Mouse (Mus musculus) heart, embryonic 11.5 days (tissue): ENCODE results near the gene Gabrb3. TPM values are rescaled to one million over a fixed set of nuclear protein-coding genes. Genes with fewer than 3 reads are reported as not detected.

Source experiments
- ATAC-seq: fragments of 200-750 bp; cut with Nextera tagmentation; replicated peaks from 2 replicates; pipeline ENCODE4 v1.8.0; 2017; ENCODE audit warnings: moderate library complexity; ENCODE audit not compliant: insufficient number of reproducible peaks, low FRiP score, low TSS enrichment
- H3K27ac ChIP-seq: fragments of 300-500 bp; sonication (generic); 2 replicates; pipeline ENCODE4 v1.5.1; 2014; ENCODE audit warnings: mild to moderate bottlenecking, low read depth, low read length
- H3K27me3 ChIP-seq: fragments of 300-500 bp; sonication (generic); 2 replicates; pipeline ENCODE4 v1.6.1; 2014; ENCODE audit warnings: mild to moderate bottlenecking, low read length, mixed read lengths; ENCODE audit not compliant: control insufficient read depth, insufficient read depth
- H3K36me3 ChIP-seq: fragments of 300-500 bp; sonication (generic); 2 replicates; pipeline ENCODE4 v1.6.1; 2014; ENCODE audit warnings: mild to moderate bottlenecking, low read length, moderate library complexity, mixed read lengths; ENCODE audit not compliant: control insufficient read depth, insufficient read depth
- H3K4me1 ChIP-seq: fragments of 300-500 bp; sonication (generic); 2 replicates; pipeline ENCODE4 v1.6.1; 2014; ENCODE audit warnings: low read length; ENCODE audit not compliant: control insufficient read depth, insufficient read depth
- H3K4me2 ChIP-seq: fragments of 300-500 bp; sonication (generic); 2 replicates; pipeline ENCODE4 v1.6.1; 2014; ENCODE audit warnings: mild to moderate bottlenecking, moderate library complexity
- H3K4me3 ChIP-seq: fragments of 300-500 bp; sonication (generic); 2 replicates; pipeline ENCODE4 v1.5.1; 2014; ENCODE audit warnings: low read depth, low read length
- H3K9ac ChIP-seq: fragments of 300-500 bp; sonication (generic); 2 replicates; pipeline ENCODE4 v1.6.1; 2014; ENCODE audit warnings: mild to moderate bottlenecking, low read depth, low read length, moderate library complexity
- H3K9me3 ChIP-seq: fragments of 300-500 bp; sonication (generic); replicated peaks from 2 replicates; pipeline ENCODE4 v1.6.1; 2016; ENCODE audit warnings: low read length; ENCODE audit not compliant: control insufficient read depth
- WGBS: fragments of 180-500 bp; shearing (Covaris S2); extraction: QIAGEN DNeasy Blood & Tissue Kit; methylation state at CpG from one replicate; pipeline ENCODE4 v1.1.7; 2014; ENCODE audit not compliant: insufficient replicate concordance; 5-methylcytosine and 5-hydroxymethylcytosine counted together
- polyA plus RNA-seq: library from polyadenylated mRNA; unstranded; fragments of >200 nt; fragmentation: Nextera tagmentation; extraction: Ambion mirVana; gene quantifications from 2 replicates; pipeline ENCODE4 v1.2.1, GENCODE M21; 2014

Gene Gabrb3
- polyA plus RNA-seq, 1 experiment from 2014 or later = 1.8 TPM

DNA sequence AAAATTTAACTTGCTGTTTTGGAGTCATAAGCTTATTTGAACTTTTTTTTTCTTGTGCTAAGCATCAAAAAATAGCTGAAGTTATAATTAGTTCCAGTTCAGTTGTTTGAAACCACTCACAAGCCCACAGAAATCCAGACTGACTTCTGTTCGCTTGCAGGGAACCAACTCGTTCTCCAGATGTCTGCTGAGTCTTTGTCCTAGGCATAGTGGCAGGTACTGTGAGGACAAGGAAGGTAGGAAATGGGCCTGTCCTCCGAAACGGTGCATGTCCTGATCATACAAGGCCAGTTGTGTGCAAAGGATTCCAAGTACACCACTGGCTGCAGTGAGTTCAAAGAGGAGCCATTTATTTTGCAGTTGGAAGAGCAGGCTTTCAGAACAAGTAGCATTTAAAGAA is 215.5 kb downstream of the Gabrb3 start:
- Histone ChIP-seq H3K36me3 (no peaks in the 10 kb centered on the region), H3K4me2 (no peak overlapping the region), H3K4me3 (no peak overlapping the region), H3K9ac (no peak overlapping the region), H3K27me3 (no peaks in the 10 kb centered on the region), H3K4me1 (no peaks in the 10 kb centered on the region), H3K9me3 (no peaks in the 10 kb centered on the region), H3K27ac (no peak overlapping the region)
- ATAC-seq = no peak
- 71% methylated on average over 4 of the region's 4 CpGs for WGBS

DNA sequence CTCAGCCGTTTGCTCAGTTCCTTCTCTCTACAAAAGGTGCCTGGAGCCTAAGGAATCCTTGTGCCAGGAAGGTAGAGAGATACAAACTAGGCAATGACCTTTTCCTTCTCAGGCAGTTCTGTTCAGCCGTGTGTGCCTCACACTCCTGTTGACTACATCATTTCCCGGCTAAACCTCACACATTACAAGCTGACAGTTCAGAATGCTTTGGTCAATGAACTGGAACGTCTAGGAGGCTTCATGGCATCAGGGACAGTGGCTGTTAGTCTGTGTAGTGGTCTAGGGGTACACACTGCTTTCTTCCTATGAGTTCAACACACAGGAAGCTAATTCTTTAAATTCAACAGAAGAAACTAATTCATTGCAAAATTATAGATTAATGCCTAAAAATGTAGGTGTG is 216.2 kb downstream of the Gabrb3 start:
- Histone ChIP-seq H3K9ac (no peak overlapping the region), H3K4me2 (no peak overlapping the region), H3K36me3 (no peaks in the 10 kb centered on the region), H3K9me3 (no peaks in the 10 kb centered on the region), H3K4me1 (no peaks in the 10 kb centered on the region), H3K27ac (no peak overlapping the region), H3K27me3 (no peaks in the 10 kb centered on the region), H3K4me3 (no peak overlapping the region)
- ATAC-seq = no peak
- WGBS = 52% methylated on average over 4 of the region's 4 CpGs

DNA sequence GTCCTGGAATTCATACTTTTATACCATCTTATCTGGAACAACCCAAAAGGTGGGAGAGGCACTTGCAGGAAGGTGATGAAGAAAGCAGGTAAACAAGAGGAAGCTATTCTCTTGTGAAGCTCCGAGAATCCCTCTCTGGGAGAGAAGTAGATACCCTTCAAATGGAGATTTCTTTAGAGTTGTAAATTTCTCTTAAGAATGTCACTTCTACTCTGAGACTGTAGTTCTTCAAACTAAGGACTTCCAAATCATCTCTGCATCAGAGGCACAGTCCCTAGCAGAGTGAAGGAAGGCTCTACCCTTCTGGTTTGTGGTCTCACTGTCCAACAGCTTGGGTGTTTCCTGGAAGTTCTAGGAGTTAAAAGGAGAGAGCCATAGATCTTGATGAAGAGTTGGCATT is 221.3 kb downstream of the Gabrb3 start:
- Histone ChIP-seq H3K36me3 (no peaks in the 10 kb centered on the region), H3K4me3 (no peak overlapping the region), H3K4me1 (no peaks in the 10 kb centered on the region), H3K27ac (no peak overlapping the region), H3K9me3 (no peaks in the 10 kb centered on the region), H3K27me3 (no peaks in the 10 kb centered on the region), H3K4me2 (no peak overlapping the region), H3K9ac (no peak overlapping the region)
- WGBS = 57% methylated on average over 1 of the region's 1 CpGs
- no peak for ATAC-seq

DNA sequence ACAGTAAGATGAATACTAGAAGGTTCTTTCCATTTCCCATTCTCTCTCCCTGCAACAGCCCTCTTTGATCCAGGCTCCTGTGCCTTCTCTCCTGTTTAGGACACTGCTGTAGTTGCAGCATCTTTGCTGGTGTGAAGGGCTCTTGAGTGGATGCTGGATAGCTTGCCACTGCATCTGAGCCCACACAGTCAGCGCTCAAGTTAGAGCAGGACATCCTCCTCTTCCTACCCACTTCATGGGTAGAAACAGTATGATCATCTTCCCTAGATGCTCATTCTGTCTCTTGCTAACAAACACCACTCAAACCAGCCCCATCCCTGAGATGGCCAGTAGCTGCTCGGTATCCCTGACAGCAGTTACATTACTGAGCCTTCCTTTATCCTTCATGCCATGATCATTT is 227.9 kb downstream of the Gabrb3 start:
- no peak overlapping the region for H3K27ac ChIP-seq
- H3K9me3 ChIP-seq = no peaks in the 10 kb centered on the region
- H3K4me3 ChIP-seq = no peak overlapping the region
- H3K27me3 ChIP-seq = no peaks in the 10 kb centered on the region
- H3K36me3 ChIP-seq = no peaks in the 10 kb centered on the region
- no peak for ATAC-seq
- H3K4me2 ChIP-seq = no peak overlapping the region
- 68% methylated on average over 2 of the region's 2 CpGs for WGBS
- no peak overlapping the region for H3K9ac ChIP-seq
- H3K4me1 ChIP-seq = no peaks in the 10 kb centered on the region

DNA sequence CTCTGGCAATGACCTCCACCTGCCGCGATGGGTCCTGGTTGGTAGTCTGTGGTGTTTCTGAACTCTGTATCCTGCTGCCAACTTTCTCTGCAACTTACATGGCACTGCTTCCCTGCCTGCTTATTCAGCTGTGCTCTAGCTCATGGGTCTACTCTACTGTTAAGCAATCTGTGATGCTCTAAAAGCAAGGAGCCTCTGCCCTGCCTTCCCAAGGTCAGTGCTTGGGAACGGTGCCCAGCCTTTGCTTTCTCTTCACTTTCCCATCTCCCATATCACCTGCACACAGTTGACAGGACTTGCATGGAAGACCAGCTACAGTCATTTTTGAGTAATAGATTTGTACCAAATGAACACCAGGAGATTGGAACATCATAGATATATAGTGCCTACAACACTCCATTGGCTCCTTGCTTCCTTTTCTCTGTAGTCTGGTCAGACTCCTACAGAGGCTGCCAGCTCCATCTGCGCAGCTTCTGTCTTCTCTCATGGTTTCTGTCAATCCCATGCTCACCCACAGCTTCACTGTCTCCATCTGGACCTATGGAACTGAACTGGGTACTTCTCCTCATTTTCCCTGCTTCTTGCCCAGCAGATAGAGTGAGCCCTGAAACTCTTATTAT is 228.8 kb downstream of the Gabrb3 start:
- Histone ChIP-seq H3K4me2 (no peak overlapping the region), H3K4me1 (no peaks in the 10 kb centered on the region), H3K9me3 (no peaks in the 10 kb centered on the region), H3K4me3 (no peak overlapping the region), H3K27ac (no peak overlapping the region), H3K27me3 (no peaks in the 10 kb centered on the region), H3K9ac (no peak overlapping the region), H3K36me3 (no peaks in the 10 kb centered on the region)
- WGBS = 85% methylated on average over 4 of the region's 4 CpGs
- ATAC-seq = no peak

DNA sequence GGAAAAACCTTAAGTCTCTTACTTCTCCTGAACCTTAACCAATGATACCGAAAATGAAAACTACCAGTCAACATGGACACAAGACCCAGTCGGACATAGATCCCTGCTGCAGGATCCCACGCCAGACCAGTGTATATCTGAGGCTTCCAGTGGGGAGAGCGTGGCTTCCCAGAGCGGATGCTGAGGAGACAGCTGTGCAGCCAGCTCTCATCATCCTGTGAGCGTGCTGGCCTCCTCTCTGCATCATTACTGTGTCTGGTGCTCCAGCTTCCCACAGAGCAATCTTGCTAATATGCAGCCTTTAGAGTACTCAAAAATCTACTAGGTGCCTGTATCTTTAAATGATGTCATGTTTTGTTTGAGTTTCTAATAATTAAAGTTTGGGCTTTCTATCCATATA is 257.9 kb downstream of the Gabrb3 start:
- WGBS = 85% methylated on average over 6 of the region's 6 CpGs
- Histone ChIP-seq H3K4me3 (no peak overlapping the region), H3K4me2 (no peak overlapping the region), H3K36me3 (no peaks in the 10 kb centered on the region), H3K27me3 (no peaks in the 10 kb centered on the region), H3K9ac (no peak overlapping the region), H3K9me3 (no peaks in the 10 kb centered on the region), H3K4me1 (no peaks in the 10 kb centered on the region), H3K27ac (no peak overlapping the region)
- no peak for ATAC-seq

DNA sequence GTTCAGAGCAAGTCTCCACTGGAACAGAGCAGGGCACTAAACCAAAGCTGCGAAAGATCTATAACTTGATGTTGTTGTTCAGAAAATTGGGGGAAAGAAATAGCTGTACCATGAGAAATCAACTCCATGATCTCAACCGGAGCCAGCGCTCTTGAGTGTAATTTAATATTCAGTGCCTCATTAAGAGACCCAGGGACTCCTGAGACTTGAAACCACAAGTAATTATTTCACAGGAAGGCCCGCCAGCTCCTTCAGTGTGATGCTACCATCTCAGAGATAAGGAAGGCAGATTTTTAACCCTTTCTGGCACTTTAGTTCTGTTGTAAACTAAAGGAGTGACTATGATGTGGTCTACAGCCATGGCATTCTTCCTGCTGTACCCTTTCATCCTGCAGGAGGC is 270.3 kb downstream of the Gabrb3 start:
- WGBS = 72% methylated on average over 4 of the region's 4 CpGs

DNA sequence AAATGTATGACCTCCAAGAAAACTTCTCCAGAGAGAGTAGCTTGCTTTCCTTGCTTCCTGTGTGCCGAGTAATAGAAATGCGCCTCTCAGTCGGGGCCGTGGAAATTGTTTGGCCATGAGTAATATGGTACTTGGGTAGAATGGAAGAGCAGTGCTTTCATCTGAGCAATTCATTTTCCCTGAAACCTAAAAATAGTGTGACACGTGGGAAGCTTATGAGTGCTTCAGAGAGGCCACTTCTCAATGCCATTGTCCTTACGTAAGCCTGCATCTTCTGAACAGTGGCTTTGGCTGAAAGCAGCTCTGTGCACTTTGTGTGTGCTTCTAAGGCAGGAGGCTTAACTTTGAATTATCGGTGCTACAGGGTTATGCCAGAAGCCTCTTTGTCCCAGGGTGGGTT is 280.9 kb downstream of the Gabrb3 start:
- Histone ChIP-seq H3K4me2 (no peak overlapping the region), H3K9ac (no peak overlapping the region), H3K36me3 (no peaks in the 10 kb centered on the region), H3K9me3 (no peaks in the 10 kb centered on the region), H3K27ac (peak overlapping the region; percentile 83; the same call in 1 of the 2 replicates), H3K4me3 (no peak overlapping the region), H3K4me1 (no peaks in the 10 kb centered on the region), H3K27me3 (no peaks in the 10 kb centered on the region)
- WGBS = 56% methylated on average over 7 of the region's 7 CpGs
- ATAC-seq = peak; percentile 42; the same call in 1 of the 2 replicates

More for the DNA sequence above, 270.3 kb downstream of the Gabrb3 start:
- Histone ChIP-seq H3K4me2 (no peak overlapping the region), H3K9me3 (no peaks in the 10 kb centered on the region), H3K4me3 (no peak overlapping the region), H3K36me3 (no peaks in the 10 kb centered on the region), H3K4me1 (no peaks in the 10 kb centered on the region), H3K27ac (no peak overlapping the region), H3K27me3 (no peaks in the 10 kb centered on the region), H3K9ac (no peak overlapping the region)
- no peak for ATAC-seq

DNA sequence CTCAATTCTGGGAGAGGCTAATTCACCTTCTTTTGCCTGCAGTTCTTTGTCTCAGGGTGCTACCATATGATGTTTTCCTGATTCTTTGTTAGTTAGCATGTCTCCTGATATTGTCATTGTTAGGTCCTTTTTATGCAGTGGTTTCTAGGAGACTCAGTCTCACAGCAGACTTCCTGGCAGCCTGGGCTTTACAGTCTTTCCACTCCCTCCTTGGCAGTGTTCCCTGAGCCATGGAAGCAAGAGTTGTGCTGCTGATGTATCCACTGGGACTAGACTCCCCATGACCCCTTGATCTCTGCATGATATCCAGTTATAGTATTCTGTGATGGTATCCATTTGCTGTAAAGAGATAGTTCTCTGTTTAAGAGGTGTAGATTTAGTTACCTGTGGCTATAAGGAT is 281.6 kb downstream of the Gabrb3 start:
- no peaks in the 10 kb centered on the region for H3K4me1 ChIP-seq
- H3K27me3 ChIP-seq = no peaks in the 10 kb centered on the region
- peak overlapping the region; percentile 57 for H3K27ac ChIP-seq
- no peaks in the 10 kb centered on the region for H3K36me3 ChIP-seq
- no peak overlapping the region for H3K9ac ChIP-seq
- no peak for ATAC-seq
- no peak overlapping the region for H3K4me2 ChIP-seq
- H3K9me3 ChIP-seq = no peaks in the 10 kb centered on the region
- no peak overlapping the region for H3K4me3 ChIP-seq
